Mouse (Mus musculus) kidney, postnatal 14 days (tissue): ENCODE results near the gene Zfp978.
A peak's percentile ranks its signal among the peaks of the same experiment; 100 is the strongest.
"Not testable (repeated sequence)": the region's sequence is repeated elsewhere in the genome, so short reads cannot be mapped to it uniquely, and the experiment has no call there.

Experiments
- DNase-seq: peaks from one replicate; pipeline ENCODE4 v3.0.0; 2022; ENCODE audit warnings: mixed read lengths

Gene Zfp978

DNA sequence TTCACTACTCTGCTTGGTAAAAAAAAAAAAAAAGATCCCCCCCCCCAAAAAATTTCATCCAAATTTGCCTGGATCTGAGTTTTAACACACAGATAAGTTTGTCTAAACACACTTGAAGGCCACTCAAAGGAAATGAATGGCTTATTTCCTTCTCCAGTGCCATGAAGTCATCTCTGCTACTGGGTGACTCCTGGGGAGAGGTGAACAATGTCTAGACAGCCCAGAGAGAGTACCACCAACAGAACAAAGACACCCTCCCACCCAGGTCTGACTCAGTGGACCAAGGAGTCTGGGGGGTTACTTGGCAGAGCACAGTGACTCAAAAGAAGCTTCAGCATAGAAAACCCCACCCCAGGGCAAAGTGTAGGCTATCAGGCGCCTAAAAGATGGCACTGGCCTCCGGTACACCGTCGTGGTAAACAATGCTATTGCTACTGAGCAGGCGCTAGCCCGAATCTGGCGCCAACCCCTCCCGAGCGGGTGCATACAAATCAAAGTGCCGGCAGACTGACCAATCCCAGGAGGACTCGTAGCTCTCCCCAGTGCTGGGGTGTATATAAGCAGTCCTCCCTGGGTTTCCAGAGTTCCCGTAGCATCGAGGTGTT lies 9.6 kb upstream of the Zfp978 start:
- DNase-seq = not testable (repeated sequence)

DNA sequence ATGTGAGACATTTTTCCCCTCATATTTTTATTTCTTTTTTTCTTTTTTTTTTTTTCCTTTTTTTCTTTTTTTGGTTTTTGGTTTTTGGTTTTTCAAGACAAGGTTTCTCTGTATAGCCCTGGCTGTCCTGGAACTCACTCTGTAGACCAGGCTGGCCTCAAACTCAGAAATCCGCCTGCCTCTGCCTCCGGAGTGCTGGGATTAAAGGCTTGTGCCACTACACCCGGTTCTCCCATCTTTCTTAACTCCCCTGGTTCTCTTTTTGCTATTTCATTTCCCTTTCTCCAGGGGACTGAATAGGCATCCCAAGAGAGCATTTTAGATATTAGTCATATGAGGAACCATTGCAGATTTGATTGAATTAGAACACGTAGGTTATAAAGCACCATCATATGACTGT lies 7.5 kb upstream of the Zfp978 start:
- not testable (repeated sequence) for DNase-seq

DNA sequence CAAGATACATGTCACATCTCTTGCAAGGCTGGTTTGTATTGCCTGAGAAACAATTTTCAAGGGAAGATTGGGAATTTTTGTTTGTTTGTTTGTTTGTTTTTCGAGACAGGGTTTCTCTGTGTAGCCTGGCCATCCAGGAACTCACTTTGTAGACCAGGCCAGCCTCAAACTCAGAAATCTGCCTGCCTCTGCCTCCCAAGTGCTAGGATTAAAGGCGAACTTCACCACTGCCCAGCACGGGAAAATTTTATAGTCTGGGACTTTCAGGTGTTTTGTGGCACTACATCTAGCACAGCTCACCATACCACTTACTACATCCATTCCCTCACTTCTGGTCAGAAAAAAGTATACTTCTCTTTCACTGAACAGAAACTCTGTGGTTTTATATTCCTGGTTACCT lies 5.1 kb upstream of the Zfp978 start:
- not testable (repeated sequence) for DNase-seq

- not testable (repeated sequence) for DNase-seq
Measured at GRCm38 (mm10) chr4:147357195-147357594, 3.9 kb upstream of the Zfp978 start.

DNA sequence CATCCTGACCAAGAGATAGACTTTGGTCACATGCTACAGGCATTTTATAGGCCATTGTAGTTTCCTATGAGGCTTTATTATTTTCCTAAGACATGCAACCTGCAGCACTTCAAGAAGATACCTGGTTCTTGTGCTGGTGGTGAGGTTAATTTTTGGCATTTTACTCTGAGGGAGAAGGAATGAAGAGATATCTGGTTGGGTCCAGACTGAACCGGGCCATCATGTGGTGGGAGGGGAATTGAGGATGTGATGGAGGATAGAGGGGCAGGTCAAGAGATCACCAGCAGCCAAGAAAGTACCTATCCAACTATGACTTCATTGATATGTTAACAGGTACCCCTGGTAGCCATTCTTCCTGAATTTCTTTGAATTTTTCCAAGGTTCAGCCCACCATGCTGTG lies 769 bp downstream of the Zfp978 start:
- DNase-seq = not testable (repeated sequence)

- not testable (repeated sequence) for DNase-seq
Measured at GRCm38 (mm10) chr4:147369564-147369963, 8.5 kb downstream of the Zfp978 start.

- not testable (repeated sequence) for DNase-seq
Measured at GRCm38 (mm10) chr4:147383199-147383598, 22.1 kb downstream of the Zfp978 start.

- DNase-seq = not testable (repeated sequence)
Measured at GRCm38 (mm10) chr4:147397201-147397600, 36.1 kb downstream of the Zfp978 start.

GRCm38 (mm10) chr4:147397934-147398682 lies 37.0 kb downstream of the Zfp978 start:
- DNase-seq = not testable (repeated sequence)

DNA sequence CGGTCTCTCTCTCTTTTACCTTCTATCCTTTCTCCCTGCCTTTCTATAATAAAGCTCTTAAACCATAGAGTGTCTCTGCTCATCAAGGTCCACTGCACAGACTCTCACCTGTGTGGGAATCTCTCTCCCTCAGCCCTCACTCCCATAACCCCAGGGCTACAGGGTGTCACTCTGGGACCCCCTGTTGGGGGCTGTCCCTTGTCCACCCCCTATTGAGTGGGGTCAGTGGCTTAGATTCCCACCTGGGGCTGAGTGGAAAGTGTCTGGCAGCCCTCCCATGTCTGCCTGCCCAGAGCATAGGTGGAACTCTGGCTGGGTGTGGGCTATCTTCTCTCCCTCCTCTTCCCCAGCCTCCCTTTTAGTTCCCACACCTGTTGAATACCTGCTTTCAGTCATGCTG lies 37.6 kb downstream of the Zfp978 start:
- DNase-seq = not testable (repeated sequence)

DNA sequence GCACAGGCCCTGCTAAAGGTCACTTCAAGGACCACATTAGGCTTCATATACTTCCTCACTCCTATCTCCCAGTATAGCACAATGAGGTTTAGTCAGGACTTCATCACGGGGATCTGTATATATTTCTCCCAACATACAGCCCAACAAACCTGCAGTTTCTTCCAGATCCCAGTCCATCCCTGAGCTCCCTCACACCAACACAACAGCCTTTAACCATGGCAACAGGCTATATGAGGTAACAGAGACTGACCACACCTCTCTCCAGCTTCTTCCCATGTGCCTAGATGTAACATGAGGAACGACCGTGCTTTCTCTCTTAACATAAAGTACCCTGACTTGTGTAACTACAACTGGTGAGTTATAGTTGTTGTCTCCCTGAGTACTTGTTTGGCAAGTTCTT lies 38.4 kb downstream of the Zfp978 start:
- DNase-seq = not testable (repeated sequence)

DNA sequence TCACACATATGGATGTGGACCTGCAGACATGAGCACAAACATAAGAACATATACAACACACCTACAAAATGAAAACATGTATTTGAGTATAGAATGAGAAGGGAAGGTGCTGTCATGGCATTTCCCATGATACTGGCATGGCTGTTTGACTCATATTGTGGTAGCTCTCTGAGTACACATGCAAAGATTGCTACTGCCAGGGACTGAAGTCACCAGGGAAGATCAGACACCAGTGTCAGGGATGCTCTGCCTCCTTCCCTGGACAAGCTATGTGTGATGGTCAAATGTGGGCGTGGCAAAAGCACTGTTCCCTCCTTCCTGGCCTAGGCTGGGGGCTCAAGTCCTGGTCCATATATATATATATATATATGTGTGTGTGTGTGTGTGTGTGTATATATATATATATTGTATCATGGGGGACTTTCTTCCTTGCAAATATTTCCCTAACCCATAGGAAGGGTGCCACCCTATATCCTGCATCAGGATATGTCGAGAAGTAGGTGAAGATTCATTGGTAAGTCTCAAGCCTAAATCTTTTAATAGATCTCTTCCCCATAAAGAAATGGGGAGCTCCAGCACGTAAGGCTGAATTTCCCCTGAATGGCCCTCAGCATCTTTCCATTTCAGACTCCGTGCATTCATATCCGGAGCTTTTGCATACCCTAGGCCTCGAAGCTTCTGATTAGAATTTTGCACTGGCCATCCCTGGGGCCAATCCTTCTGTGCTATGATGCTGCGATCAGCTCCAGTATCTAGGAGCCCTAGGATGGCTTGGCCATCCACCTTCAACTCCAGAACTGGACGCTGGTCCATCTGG lies 39.1 kb downstream of the Zfp978 start:
- DNase-seq = not testable (repeated sequence)

GRCm38 (mm10) chr4:147400848-147401715 lies 40.0 kb downstream of the Zfp978 start:
- DNase-seq = not testable (repeated sequence)

GRCm38 (mm10) chr4:147401736-147402506 lies 40.8 kb downstream of the Zfp978 start:
- DNase-seq = not testable (repeated sequence)

DNA sequence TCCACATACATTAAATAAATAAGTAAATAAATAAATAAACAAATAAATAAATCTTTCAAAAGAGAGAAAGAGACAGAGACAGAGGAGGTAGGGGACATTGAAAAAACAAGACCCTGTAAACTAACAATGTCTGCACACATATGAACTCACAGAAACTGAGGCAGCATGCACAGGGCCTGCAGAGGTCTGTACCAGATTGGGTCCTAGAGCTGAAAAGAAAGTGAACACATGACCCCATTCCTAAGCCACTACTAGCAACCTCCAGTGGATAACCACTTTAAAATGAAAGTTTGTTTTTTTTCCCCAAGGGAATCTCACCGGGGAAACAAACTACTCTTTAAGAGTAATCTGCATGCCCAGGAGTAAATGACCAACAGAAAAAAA lies 41.4 kb downstream of the Zfp978 start:
- DNase-seq = not testable (repeated sequence)

DNA sequence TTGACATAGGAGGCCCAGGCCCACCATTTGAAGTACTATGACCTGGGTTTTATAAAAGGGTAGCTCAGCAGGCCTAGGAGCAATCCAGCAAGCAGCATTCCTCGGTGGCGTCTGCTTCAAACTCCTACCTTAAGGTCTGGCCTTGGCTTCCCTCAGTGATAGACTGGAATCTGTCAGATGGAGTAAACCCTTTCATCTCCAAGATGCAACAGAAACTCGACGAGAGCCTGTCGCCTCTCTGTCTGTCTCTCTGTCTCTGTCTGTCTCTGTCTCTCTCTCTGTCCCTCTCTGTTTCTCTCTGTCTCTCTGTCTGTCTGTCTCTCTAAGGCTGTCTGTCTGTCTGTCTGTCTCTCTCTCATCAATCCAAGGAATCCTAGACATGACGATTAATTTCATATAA lies 42.4 kb downstream of the Zfp978 start:
- DNase-seq = not testable (repeated sequence)

DNA sequence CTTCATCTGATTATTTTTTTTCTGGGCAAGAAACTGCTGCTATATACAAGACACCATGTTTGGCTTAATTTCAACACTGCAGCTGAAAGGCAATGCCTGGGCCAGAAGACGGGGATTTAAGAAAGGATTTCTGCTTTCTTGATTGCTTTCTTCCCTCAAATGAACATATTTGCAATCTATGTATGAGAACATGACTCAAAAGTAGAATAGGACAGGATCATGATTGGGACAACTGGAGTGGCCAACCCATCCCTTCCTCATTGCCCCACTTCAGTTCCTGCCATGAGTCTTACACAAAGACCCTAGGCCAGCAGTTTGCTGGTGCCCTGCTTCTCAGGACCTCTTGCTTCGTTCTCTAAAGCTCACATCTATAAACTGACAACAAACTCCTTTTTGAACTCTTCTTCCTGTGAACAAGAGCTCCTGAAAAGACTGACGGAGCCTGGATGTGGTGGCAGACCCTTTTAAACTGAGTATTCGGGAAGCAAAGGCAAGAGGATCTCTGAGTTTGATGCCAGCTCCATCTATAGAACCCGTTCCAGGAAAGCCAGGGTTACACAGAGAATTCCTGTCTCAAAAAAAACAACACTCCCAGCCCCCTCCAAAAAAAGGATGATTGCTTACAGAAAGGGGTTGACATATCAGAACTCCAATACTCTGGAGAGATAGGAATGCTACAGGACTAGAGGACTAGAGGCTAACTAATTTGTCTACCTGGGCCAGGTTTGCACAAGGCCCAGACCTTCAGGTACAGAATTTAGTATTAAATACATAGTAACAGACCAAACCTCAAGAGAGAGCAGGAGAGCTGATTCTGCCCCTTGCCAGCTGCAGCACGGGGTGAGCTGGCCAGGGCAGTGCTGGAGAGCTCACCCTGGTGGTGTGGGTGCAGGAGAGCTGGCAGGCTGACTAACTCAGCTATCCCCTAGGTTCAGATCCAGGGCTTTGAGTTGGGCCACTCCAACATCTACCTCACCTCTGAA lies 43.1 kb downstream of the Zfp978 start:
- not testable (repeated sequence) for DNase-seq

DNA sequence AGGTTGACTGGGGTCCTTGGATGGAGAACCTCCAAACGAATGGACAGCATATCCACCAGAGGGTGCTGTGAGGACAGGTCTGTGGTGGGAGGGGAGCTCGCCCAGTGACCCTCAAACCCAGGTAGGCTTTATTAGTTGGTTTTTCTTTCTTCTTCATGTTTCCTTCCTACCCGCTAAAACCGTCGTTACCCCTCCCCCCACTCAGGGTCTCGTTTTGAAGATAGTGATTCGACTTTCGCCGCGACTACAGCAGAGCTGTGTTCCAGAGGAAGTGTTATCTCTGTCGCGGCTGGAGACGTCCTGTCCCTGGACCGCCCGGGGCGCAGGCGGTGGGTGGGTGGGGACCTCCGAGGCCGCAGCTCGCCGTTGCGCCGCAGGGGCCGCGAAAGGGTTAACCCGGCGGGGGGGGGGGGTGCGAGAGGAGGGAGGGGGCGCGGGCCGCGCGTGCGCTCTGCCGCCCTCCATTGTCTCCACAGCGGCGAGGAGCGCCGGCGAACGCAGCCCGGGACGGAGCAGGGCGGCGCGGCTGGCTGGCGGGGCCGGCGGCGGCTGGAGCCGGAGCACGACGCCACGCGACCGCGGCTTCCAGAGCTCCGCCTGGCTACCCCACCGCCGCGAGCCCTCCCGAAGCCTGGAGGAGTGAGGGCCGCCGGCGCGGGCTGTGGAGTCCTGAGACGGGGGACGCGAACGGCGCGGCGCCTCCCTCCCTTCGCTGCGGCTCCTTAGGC lies 45.8 kb downstream of the Zfp978 start:
- DNase-seq = peak; percentile 55

- DNase-seq = no peak
Measured at GRCm38 (mm10) chr4:147407463-147407822, 46.3 kb downstream of the Zfp978 start.

DNA sequence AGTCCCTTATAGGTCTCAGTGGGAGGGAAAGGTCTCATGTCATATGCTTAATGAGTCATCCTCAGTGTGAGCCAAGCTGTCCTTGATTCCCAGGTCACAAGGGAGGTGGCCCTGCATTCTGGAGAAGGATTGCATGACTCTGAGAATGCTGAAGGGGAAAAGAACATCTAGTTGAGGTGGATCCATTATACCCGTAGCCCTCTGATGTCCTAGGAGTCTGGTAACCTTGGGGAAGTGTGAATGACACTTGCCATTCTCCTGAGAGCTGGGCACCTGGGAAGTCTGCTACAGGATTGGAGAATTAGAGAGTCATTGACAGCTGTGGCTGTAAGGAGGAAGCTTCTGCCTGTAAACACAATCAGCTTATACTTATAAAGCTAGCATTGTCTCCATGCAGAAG lies 55.3 kb downstream of the Zfp978 start:
- DNase-seq = not testable (repeated sequence)
